Mouse (Mus musculus) liver, embryonic 15.5 days (tissue): ENCODE results near the gene Lag3. TPM values are rescaled to one million over a fixed set of nuclear protein-coding genes. Genes with fewer than 3 reads are reported as not detected.

Experiments
- ATAC-seq: fragments of 200-750 bp; cut with Nextera tagmentation; 2 replicates; pipeline ENCODE4 v1.8.0; 2017; ENCODE audit warnings: moderate number of reproducible peaks, mild to moderate bottlenecking, moderate library complexity; ENCODE audit not compliant: insufficient read depth
- H3K27ac ChIP-seq: fragments of 300-500 bp; sonication (generic); replicated peaks from 2 replicates; pipeline ENCODE4 v1.5.1; 2015; ENCODE audit warnings: mild to moderate bottlenecking, inconsistent platforms
- H3K27me3 ChIP-seq: fragments of 300-500 bp; sonication (generic); 2 replicates; pipeline ENCODE4 v1.6.1; 2015; ENCODE audit warnings: mild to moderate bottlenecking, inconsistent platforms
- H3K36me3 ChIP-seq: fragments of 300-500 bp; sonication (generic); replicated peaks from 2 replicates; pipeline ENCODE4 v1.6.1; 2015; ENCODE audit warnings: moderate library complexity, mild to moderate bottlenecking, inconsistent platforms
- H3K4me1 ChIP-seq: fragments of 300-500 bp; sonication (generic); replicated peaks from 2 replicates; pipeline ENCODE4 v1.6.1; 2015; ENCODE audit warnings: inconsistent platforms
- H3K4me2 ChIP-seq: fragments of 300-500 bp; sonication (generic); 2 replicates; pipeline ENCODE4 v1.6.1; 2015; ENCODE audit warnings: moderate library complexity, mild to moderate bottlenecking, inconsistent platforms
- H3K4me3 ChIP-seq: fragments of 300-500 bp; sonication (generic); replicated peaks from 2 replicates; pipeline ENCODE4 v1.5.1; 2015; ENCODE audit warnings: mild to moderate bottlenecking, inconsistent platforms
- H3K9ac ChIP-seq: fragments of 300-500 bp; sonication (generic); 2 replicates; pipeline ENCODE4 v1.6.1; 2015; ENCODE audit warnings: moderate library complexity, mild to moderate bottlenecking, inconsistent platforms
- H3K9me3 ChIP-seq: fragments of 300-500 bp; sonication (generic); replicated peaks from 2 replicates; pipeline ENCODE4 v1.6.1; 2016; ENCODE audit warnings: inconsistent platforms
- WGBS: fragments of 180-500 bp; shearing (Covaris S2); methylation state at CpG from one replicate; pipeline ENCODE4 v1.1.7; 2015; ENCODE audit warnings: mixed read lengths; ENCODE audit not compliant: insufficient replicate concordance; 5-methylcytosine and 5-hydroxymethylcytosine counted together
- polyA plus RNA-seq: library from polyadenylated mRNA; unstranded; fragments of >200 nt; fragmentation: Nextera tagmentation; extraction: Ambion mirVana; gene quantifications from 2 replicates; pipeline ENCODE4 v1.2.1, GENCODE M21; 2015

Lag3 gene
- polyA plus RNA-seq, 1 experiment from 2014 or later, result 0.18 TPM

DNA sequence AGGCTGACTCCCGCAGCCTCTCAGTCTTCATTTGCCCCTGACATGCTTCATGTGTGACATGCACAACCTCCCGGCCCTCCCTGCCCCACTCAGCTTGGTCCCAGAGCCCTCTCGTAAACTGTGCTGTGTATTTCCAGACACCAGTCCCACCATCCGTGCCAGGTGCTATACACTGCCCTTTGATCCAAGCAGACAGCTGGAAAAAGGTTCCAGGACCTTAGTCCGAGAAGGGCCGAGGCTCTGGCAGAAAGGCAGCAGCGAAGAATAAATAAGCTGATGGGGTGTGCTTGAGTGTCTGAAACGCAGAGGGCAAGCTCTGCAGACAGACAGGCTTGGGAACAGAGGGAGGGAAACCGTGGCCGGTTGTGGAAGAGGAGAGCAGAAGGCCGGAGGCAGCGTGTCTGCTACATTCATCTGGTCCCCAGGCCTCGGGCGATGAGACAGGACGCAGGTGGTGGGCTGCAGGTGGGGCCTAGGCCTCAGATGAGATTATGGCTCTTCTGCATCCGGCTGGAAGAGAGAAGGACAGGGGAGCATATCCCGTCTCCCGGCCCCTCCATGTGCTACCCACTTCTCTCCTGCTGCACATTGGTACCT is 45.6 kb downstream of the Lag3 start:
- H3K9me3 ChIP-seq, result no peaks in the 10 kb centered on the region
- no peak for ATAC-seq
- WGBS, result 62% methylated on average over 18 of the region's 18 CpGs
- no peaks in the 10 kb centered on the region for H3K36me3 ChIP-seq
- H3K4me1 ChIP-seq, result 0 out of 2 replicates have a peak, but pooled peaks cover 5% of the 10 kb centered on the region
- H3K9ac ChIP-seq, result no peak overlapping the region
- no peak overlapping the region for H3K27ac ChIP-seq
- peaks cover 65% of the 10 kb centered on the region for H3K27me3 ChIP-seq
- H3K4me3 ChIP-seq, result no peak overlapping the region
- no peak overlapping the region for H3K4me2 ChIP-seq

DNA sequence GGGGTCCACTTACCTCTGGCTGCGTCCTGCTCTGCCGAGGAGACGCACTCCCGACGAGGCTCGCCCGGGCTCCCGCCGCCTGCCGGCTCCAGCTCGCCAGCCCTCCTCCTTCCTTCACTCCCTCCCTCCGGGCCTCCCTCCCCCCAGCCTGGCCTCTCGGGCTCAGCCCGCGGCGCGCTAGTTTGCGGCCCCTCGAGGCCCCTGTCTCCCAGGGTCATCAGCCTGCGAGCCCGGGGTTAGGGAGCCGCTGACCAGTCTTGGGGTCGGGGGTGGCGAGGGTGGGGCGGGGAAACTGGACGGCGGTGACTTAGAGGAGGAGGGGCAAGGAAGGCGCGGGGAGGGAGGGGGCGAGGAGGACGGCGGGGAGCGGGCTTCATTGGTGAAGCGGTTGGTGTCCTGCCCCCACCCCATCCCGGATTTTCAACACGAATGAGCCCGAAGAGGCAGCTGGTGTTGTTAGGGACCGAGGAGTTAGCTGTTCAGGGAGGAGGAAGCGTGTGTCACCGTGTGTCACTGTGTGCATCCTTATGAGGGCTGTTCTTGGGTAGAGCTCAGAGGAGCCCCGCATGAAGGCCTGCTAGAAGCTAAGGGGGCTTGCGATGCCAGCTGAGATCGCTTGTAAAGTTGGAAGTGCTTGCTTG is 47.7 kb downstream of the Lag3 start, which contains the start of gene Gpr162:
Gene Gpr162 (minus strand): TSS at position 326 of the 641 bp plus-strand sequence.
- no peak for ATAC-seq
- H3K27ac ChIP-seq, result no peak within 1 kb of the TSS
- under 1% methylated on average over 42 of the region's 43 CpGs for WGBS
- H3K9me3 ChIP-seq, result no peaks in the 10 kb centered on the region
- H3K9ac ChIP-seq, result no peak within 1 kb of the TSS; the same call in 1 of the 2 replicates
- peaks cover 86% of the 10 kb centered on the region for H3K27me3 ChIP-seq
- 0 out of 2 replicates have a peak, but pooled peaks cover 5% of the 10 kb centered on the region for H3K4me1 ChIP-seq
- peak within 1 kb of the TSS; percentile 69 for H3K4me2 ChIP-seq
- peak within 1 kb of the TSS; percentile 45 for H3K4me3 ChIP-seq
- H3K36me3 ChIP-seq, result no peaks in the 10 kb centered on the region

DNA sequence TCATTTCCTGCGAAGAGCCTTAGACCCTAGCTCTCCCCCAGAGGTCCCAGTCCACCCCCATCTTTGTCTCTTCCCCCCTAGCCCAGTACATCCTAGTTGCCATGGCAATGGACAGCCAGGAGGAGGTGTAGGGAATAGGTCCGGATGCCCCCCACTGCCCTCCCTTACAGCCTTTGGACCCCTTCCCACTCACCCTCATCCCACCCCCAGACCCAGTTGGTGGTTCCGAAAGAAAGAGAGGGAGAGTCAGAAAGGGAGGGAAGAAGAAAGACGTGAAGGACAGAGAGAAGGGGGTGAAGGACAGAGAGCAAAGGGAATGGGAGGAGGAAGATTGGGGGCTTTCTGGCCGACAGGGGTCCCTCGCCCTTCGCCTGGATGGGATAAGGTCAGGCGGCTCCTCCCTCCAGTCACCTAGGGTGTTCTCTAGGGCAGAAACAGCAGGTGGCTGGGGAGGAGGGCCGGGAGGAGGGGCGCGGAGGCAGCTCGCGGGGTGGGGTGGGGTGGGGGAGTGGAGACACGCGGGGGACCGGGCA is 48.3 kb downstream of the Lag3 start:
- Histone ChIP-seq H3K4me2 (peak overlapping the region; percentile 69), H3K27me3 (peaks cover 92% of the 10 kb centered on the region), H3K27ac (no peak overlapping the region), H3K9ac (no peak overlapping the region), H3K36me3 (no peaks in the 10 kb centered on the region), H3K9me3 (no peaks in the 10 kb centered on the region), H3K4me1 (0 out of 2 replicates have a peak, but pooled peaks cover 5% of the 10 kb centered on the region), H3K4me3 (peak overlapping the region; percentile 45)
- WGBS, result 3% methylated on average over 9 of the region's 16 CpGs
- ATAC-seq, result no peak

DNA sequence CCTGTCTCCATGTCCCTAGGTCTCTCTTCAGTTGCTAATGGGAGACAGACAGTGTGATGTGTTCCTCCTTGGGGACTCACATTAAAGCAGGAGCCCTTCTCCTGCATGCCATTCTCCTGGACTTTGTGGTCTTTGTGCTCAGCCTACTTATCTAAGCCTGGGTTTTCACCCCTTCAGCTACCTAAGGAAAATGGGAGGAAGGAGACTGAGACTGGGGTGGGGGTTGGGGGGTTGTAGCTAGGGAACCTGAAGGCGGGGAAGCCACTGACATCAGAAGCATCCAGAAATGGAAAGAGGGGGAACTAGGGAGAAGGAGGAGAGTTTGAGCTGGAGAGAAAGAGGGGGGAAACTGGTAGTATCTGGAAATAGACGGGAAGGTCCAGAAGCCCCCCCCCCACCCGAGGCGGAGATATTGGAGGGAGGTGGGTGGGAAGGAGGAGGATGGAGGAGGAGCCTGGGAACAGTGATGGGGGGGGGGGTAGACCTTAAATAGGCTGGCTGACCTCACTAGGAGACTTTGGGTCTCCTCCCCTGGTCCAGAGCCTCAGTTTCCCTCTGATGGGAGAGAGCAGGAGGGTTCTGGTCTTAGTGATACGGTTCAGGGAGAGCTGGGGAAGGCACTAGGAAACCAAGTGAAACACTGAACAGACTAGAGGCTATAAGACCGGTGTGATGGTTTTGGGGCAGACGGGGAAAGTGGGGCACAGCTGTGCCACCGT is 48.9 kb downstream of the Lag3 start:
- H3K27ac ChIP-seq, result no peak overlapping the region
- H3K4me1 ChIP-seq, result peaks cover 6% of the 10 kb centered on the region; the same call in 1 of the 2 replicates
- no peak overlapping the region for H3K9ac ChIP-seq
- no peaks in the 10 kb centered on the region for H3K36me3 ChIP-seq
- WGBS, result 12% methylated on average over 8 of the region's 8 CpGs
- no peak overlapping the region for H3K4me3 ChIP-seq
- H3K4me2 ChIP-seq, result no peak overlapping the region
- no peak for ATAC-seq
- H3K9me3 ChIP-seq, result no peaks in the 10 kb centered on the region
- H3K27me3 ChIP-seq, result peaks cover 98% of the 10 kb centered on the region

DNA sequence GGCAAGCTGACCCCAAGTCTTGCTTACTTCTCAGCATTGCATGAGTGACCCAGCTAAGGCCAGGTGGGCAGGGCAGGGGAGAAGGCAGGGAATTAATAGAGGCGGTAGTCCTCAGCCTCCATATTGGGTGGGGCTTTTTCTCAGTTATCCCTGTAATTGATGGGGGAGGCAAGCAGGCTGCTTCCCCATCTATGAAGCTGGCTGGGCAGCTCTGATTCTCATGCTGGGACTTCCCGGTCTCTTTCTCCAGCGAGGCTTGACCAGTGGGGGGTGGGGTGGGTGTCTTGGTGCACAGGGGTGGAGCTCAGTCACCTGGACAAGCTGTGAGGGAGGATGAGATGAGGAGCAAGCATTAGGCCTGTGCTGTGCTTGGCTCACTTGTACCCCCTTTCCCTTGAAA is 49.7 kb downstream of the Lag3 start:
- H3K9me3 ChIP-seq, result no peaks in the 10 kb centered on the region
- 41% methylated on average over 3 of the region's 3 CpGs for WGBS
- H3K4me3 ChIP-seq, result no peak overlapping the region
- ATAC-seq, result no peak
- peaks cover 14% of the 10 kb centered on the region; the same call in 1 of the 2 replicates for H3K4me1 ChIP-seq
- no peak overlapping the region for H3K9ac ChIP-seq
- no peak overlapping the region for H3K4me2 ChIP-seq
- no peak overlapping the region for H3K27ac ChIP-seq
- H3K36me3 ChIP-seq, result no peaks in the 10 kb centered on the region
- peaks cover 98% of the 10 kb centered on the region for H3K27me3 ChIP-seq

DNA sequence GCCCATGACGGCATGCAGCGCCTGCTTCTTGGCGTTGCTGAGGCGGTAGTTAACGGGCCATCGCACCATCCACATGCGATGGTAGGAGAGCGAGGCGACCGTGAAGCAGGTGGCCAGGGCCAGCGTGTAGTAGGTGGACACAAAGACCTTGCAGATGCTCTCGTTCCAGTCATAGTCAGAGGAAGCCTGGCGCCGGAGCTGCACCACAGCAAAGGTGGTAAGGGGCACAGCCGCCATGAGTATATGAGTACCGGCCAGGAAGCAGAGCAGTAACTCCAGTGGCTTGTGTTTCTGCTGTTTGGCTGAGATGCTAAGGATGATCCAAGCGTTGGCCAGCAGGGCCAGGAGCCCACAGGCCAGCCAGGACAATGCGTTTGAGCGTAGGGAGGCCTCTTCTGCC is 50.2 kb downstream of the Lag3 start:
- Histone ChIP-seq H3K4me2 (no peak overlapping the region), H3K4me1 (peaks cover 14% of the 10 kb centered on the region; the same call in 1 of the 2 replicates), H3K9ac (no peak overlapping the region), H3K9me3 (no peaks in the 10 kb centered on the region), H3K27ac (no peak overlapping the region), H3K36me3 (no peaks in the 10 kb centered on the region), H3K27me3 (peaks cover 100% of the 10 kb centered on the region), H3K4me3 (no peak overlapping the region)
- no peak for ATAC-seq
- 71% methylated on average over 19 of the region's 19 CpGs for WGBS

DNA sequence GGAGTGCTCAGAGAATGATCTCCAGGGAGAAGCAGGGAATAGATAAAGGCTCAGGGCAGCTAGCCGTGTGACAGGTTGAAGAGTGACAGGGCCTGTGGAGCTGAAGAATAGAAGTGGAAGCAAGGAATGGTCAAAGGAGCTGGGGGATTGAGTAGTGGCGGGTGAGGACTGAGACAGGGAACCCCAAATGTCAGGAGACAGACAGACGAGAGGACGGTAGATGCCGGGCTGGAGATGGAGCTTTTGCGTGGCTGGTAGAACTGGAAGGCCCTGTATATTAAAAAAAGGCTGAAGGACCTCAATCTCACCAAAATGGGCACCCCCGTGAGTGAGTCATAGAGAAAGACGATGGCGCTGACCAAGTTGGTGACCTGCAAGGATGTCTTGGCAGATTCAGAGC is 51.0 kb downstream of the Lag3 start:
- peaks cover 14% of the 10 kb centered on the region; the same call in 1 of the 2 replicates for H3K4me1 ChIP-seq
- no peak overlapping the region for H3K9ac ChIP-seq
- no peaks in the 10 kb centered on the region for H3K9me3 ChIP-seq
- H3K27ac ChIP-seq, result no peak overlapping the region
- H3K27me3 ChIP-seq, result peaks cover 100% of the 10 kb centered on the region
- no peaks in the 10 kb centered on the region for H3K36me3 ChIP-seq
- WGBS, result 76% methylated on average over 9 of the region's 9 CpGs
- no peak overlapping the region for H3K4me2 ChIP-seq
- ATAC-seq, result no peak
- no peak overlapping the region for H3K4me3 ChIP-seq

DNA sequence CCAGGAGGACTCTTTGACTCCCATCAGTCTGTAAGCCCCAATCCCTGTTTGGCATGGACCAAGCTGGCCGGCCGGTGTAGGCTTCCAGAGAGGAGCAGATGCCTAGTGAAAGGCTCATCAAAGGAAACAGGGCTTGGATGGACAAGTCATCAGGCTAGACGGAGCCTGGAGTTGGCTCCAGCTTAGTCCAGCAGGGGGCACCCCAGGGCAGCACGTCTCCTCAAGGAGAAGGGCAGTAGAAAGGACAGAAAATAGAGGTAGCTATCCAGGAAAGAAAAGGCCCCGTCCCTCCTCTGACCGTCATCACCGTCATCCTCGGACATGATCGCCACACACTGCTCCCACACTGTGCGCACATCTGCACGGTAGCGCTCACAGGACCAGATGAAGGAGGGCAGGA is 51.8 kb downstream of the Lag3 start:
- H3K9me3 ChIP-seq, result no peaks in the 10 kb centered on the region
- no peak overlapping the region for H3K4me2 ChIP-seq
- H3K9ac ChIP-seq, result no peak overlapping the region
- no peak overlapping the region for H3K4me3 ChIP-seq
- peaks cover 14% of the 10 kb centered on the region; the same call in 1 of the 2 replicates for H3K4me1 ChIP-seq
- H3K27me3 ChIP-seq, result peaks cover 100% of the 10 kb centered on the region
- H3K27ac ChIP-seq, result no peak overlapping the region
- no peaks in the 10 kb centered on the region for H3K36me3 ChIP-seq
- 0 out of 2 replicates have a peak, but pooled peaks have one; percentile 22 for ATAC-seq
- WGBS, result 4% methylated on average over 12 of the region's 12 CpGs

DNA sequence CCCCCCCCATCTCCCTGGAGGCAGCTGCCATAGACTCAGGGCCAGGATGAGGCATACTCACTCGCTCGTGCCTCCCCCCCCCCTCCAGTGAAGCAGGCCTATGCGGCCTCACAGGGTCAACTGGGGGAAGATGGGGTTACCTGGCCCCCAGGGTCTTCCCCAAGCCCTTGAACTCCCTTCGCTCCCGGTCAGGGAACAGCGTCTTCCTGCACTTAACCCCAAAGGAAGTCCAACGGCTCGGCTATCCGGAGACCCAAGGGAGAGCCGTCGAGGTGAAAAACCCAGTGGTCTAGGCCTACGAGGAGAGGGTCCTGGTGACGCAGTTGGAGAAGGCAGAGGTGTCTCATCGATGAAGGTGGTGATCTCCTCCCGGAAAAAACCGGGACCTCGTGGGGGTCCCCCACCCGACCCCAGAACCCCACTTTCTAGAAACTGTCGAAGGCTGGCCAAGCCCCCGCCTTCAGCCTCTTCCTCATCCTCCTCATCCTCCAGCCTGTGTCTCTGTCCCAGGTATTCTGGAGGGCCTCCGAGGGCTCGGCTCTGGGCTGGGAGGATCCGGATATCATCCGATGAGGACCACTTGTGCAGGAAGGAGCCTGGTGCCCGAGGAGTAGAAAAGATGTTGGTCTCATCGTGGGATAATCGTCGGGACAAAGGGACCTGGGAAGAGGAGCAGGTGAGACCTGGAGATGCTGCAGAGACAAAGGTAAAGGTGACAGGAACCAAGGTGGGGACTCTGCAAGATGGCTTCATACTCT is 52.8 kb downstream of the Lag3 start:
- Histone ChIP-seq H3K27me3 (peaks cover 92% of the 10 kb centered on the region), H3K36me3 (no peaks in the 10 kb centered on the region), H3K9ac (no peak overlapping the region), H3K4me2 (no peak overlapping the region), H3K27ac (no peak overlapping the region), H3K4me3 (no peak overlapping the region), H3K9me3 (no peaks in the 10 kb centered on the region), H3K4me1 (peaks cover 14% of the 10 kb centered on the region; the same call in 1 of the 2 replicates)
- no peak for ATAC-seq
- WGBS, result 59% methylated on average over 28 of the region's 28 CpGs

DNA sequence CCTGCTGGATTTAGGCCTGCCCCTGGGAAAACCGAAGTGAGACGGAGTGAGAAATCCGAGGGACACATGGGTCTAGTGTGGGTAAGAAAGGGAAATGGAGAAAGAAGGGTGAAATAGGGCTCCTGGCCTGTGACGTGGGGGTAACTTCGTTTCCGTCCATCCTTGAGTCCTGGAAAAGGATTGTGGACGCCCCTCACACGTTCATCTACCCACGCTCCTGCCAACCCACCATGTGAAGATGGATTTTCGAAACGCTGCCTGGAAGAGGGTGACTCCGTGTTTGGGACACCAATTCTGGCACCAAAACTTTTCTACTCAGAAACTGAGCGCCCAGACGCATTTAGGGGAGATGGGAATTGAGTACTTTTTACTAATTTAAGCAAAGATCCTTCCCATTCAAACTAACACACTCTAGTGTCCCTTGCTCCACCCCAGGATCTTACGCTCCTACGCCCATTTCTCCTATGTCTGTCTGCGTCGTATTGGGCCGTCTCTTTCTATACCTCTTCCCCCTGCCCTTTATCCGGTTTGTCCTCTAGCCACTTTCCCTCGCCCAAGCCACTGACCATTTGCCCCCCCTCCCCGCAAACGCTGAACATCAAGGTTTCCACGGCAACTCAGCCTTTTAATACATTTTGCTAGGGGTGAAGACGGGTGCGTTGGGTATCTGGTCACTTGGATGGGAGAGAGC is 53.5 kb downstream of the Lag3 start:
- Histone ChIP-seq H3K4me2 (no peak overlapping the region), H3K4me3 (no peak overlapping the region), H3K9me3 (no peaks in the 10 kb centered on the region), H3K36me3 (no peaks in the 10 kb centered on the region), H3K27me3 (peaks cover 84% of the 10 kb centered on the region), H3K9ac (no peak overlapping the region), H3K4me1 (peaks cover 9% of the 10 kb centered on the region; the same call in 1 of the 2 replicates), H3K27ac (no peak overlapping the region)
- no peak for ATAC-seq
- WGBS, result 23% methylated on average over 26 of the region's 26 CpGs
